In genomic region chr4:133827887-133828794, GRCm38 (mm10) we compare ENCODE assay signal across 8 mouse cellular contexts. TPM values are rescaled to one million over a fixed set of nuclear protein-coding genes. Genes with fewer than 3 reads are reported as not detected.
DNase-seq lines count a peak whose midpoint lies in the region; ATAC-seq lines count a peak whose summit lies in the region.

No protein-coding gene starts in this region.

- no peaks in the 10 kb centered on the region for H3K9me3 ChIP-seq in heart, embryonic 11.5 days (replicated peaks; ENCODE audit: control insufficient read depth, low read length)
- H3K9me3 ChIP-seq in neural tube, embryonic 11.5 days (ENCODE audit: control insufficient read depth, low read length), result no peaks in the 10 kb centered on the region
- H3K9me3 ChIP-seq in limb, embryonic 10.5 days (replicated peaks), result no peaks in the 10 kb centered on the region

- no peaks in the 10 kb centered on the region for H3K36me3 ChIP-seq in heart, embryonic 11.5 days (ENCODE audit: control insufficient read depth, insufficient read depth, low read length)
- H3K36me3 ChIP-seq in neural tube, embryonic 11.5 days (ENCODE audit: control insufficient read depth, insufficient read depth, low read length), result no peaks in the 10 kb centered on the region
- no peaks in the 10 kb centered on the region for H3K36me3 ChIP-seq in limb, embryonic 10.5 days

- peak overlapping the region; percentile 39 for H3K9ac ChIP-seq in heart, embryonic 11.5 days (ENCODE audit: low read depth, low read length)
- H3K9ac ChIP-seq in neural tube, embryonic 11.5 days (ENCODE audit: low read length), result no peak overlapping the region

- no peak for DNase-seq in heart, adult 8-10 months (ENCODE audit: low spot score)
- DNase-seq in neural tube, embryonic 11.5 days (ENCODE audit: low spot score), result no peak
- DNase-seq in neural tube, embryonic 10.5 days (ENCODE audit: extremely low spot score, low spot score), result no peak
- no peak for DNase-seq in limb, embryonic 10.5 days (ENCODE audit: low spot score)
- DNase-seq in thymus, postnatal 14 days, result peak; percentile 78
- DNase-seq in cerebellum, adult 18-20 months, result no peak

- no peak for ATAC-seq in heart, embryonic 11.5 days (replicated peaks; ENCODE audit: insufficient number of reproducible peaks, low FRiP score, low TSS enrichment)
- ATAC-seq in neural tube, embryonic 11.5 days (ENCODE audit: insufficient read depth, low FRiP score, low TSS enrichment), result no peak
- ATAC-seq in erythroblast, adult 5-6 weeks (replicated peaks; ENCODE audit: low FRiP score, poor library complexity, severe bottlenecking), result no peak

- 0 out of 2 replicates have a peak overlapping the region, but pooled peaks have one; percentile 11 for H3K4me3 ChIP-seq in heart, embryonic 11.5 days (ENCODE audit: low read depth, low read length)
- H3K4me3 ChIP-seq in neural tube, embryonic 11.5 days (ENCODE audit: low read depth, low read length), result no peak overlapping the region
- H3K4me3 ChIP-seq in limb, embryonic 10.5 days, result peak overlapping the region; percentile 22

- peak overlapping the region; percentile 55 for H3K4me2 ChIP-seq in heart, embryonic 11.5 days
- peak overlapping the region; percentile 3; the same call in 1 of the 2 replicates for H3K4me2 ChIP-seq in neural tube, embryonic 11.5 days (ENCODE audit: low read depth)

- peaks cover 9% of the 10 kb centered on the region; the same call in 1 of the 2 replicates for H3K4me1 ChIP-seq in heart, embryonic 11.5 days (ENCODE audit: control insufficient read depth, insufficient read depth, low read length)
- no peaks in the 10 kb centered on the region for H3K4me1 ChIP-seq in neural tube, embryonic 11.5 days (ENCODE audit: control insufficient read depth, insufficient read depth, low read length)
- H3K4me1 ChIP-seq in limb, embryonic 10.5 days, result peaks cover 20% of the 10 kb centered on the region

- 25% methylated on average over 25 of the region's 25 CpGs for WGBS in heart, embryonic 11.5 days (ENCODE audit: insufficient replicate concordance)
- 14% methylated on average over 25 of the region's 25 CpGs for WGBS in neural tube, embryonic 11.5 days
- 23% methylated on average over 25 of the region's 25 CpGs for WGBS in limb, embryonic 10.5 days

- no peak overlapping the region; the same call in 1 of the 2 replicates for H3K27ac ChIP-seq in heart, embryonic 11.5 days (ENCODE audit: low read depth, low read length)
- H3K27ac ChIP-seq in neural tube, embryonic 11.5 days (ENCODE audit: low read depth, low read length), result no peak overlapping the region
- peak overlapping the region; percentile 19; the same call in 1 of the 2 replicates for H3K27ac ChIP-seq in limb, embryonic 10.5 days

- H3K27me3 ChIP-seq in heart, embryonic 11.5 days (ENCODE audit: control insufficient read depth, insufficient read depth, low read length), result no peaks in the 10 kb centered on the region
- H3K27me3 ChIP-seq in neural tube, embryonic 11.5 days (ENCODE audit: control insufficient read depth, insufficient read depth, low read length), result no peaks in the 10 kb centered on the region
- peaks cover 21% of the 10 kb centered on the region for H3K27me3 ChIP-seq in limb, embryonic 10.5 days (ENCODE audit: low read depth, poor library complexity, severe bottlenecking)

RNA-seq across cellular contexts. Expression of gene Rps6ka1, which starts 59.5 kb away (rescaled TPM):
- polyA plus RNA-seq in heart, embryonic 11.5 days (2014; fragmentation: Nextera tagmentation; extraction: Ambion mirVana), result 20.9 and 23.1 TPM in 2 replicates
- total RNA-seq in heart, adult 8-10 months (2022), result 1 to 10 TPM; 4.0 to 6.5 (median 4.7) TPM
- polyA plus RNA-seq in neural tube, embryonic 11.5 days (2014; fragmentation: Nextera tagmentation; extraction: Ambion mirVana), result 30.0 and 33.5 TPM in 2 replicates
- 52.1 and 53.3 TPM in 2 replicates for polyA plus RNA-seq in limb, embryonic 10.5 days (2016; fragmentation: Nextera tagmentation; extraction: Ambion mirVana)
- 40.0 and 40.1 TPM in 2 replicates for total RNA-seq in erythroblast, adult 5-6 weeks (2015; ENCODE audit: low replicate concordance)
- total RNA-seq in erythroblast, adult 5-6 weeks (2017; ENCODE audit: low replicate concordance), result 67.2 and 89.1 TPM in 2 replicates
